Mouse (Mus musculus) neural tube, embryonic 10.5 days (tissue): ENCODE data around the gene Cog3.
"Not testable (repeated sequence)": the region's sequence is repeated elsewhere in the genome, so short reads cannot be mapped to it uniquely, and the experiment has no call there.

Source experiments
- DNase-seq: peaks from one replicate; pipeline ENCODE4 v3.0.0-alpha.2; 2017; ENCODE audit warnings: low spot score; ENCODE audit errors: extremely low spot score

Gene Cog3

DNA sequence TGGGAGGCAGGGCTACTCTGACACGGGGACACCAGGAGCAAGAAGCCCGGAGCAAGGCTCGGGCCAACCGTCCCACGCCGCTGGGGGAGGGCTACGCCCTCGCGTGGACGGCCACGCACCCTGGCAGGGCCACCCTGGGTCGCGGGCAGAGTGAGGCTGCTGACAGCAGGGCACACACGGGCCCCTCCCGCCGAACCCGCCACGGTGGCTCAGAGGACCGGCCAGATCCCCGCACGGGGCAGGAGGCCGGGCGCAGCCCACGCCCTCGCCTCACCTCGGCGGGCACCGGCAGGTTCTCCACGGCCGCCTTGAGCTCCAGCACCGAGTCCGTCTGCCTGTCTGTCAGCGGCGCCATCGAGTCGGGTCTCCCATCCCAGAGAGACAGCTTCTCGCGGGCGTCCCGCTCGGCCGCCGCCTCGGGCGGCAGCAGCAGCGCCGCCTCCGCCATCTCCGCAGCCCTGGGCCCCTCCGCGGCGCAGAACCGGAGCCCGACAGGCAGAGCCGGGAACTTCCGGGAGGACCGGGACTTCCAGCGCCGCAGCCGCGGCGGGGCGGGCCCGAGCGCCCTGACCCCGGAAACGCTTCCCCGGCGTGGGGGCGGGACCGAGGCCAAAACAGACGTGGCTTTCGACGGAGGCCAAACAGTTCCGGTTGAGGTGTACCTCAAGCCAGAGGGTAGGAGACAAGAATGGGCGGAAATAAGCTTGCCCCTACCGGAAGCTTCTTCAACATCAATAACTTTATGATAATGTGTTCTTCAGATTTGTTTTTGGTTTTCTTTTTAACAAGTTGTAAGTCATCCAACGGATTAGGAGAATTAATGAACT lies at the start of gene Cog3:
Gene Cog3, minus strand, starts transcription at position 527 of the 827 bp plus-strand sequence.
- peak; percentile 95 for DNase-seq

GRCm38 (mm10) chr14:75797769-75798386 lies 43.6 kb upstream of the Cog3 start:
- DNase-seq = no peak

- no peak for DNase-seq
These were observed 41.6 kb upstream of the Cog3 start for GRCm38 (mm10) chr14:75795918-75796317.

- DNase-seq = no peak
These were observed 40.4 kb upstream of the Cog3 start for GRCm38 (mm10) chr14:75794726-75795125.

DNA sequence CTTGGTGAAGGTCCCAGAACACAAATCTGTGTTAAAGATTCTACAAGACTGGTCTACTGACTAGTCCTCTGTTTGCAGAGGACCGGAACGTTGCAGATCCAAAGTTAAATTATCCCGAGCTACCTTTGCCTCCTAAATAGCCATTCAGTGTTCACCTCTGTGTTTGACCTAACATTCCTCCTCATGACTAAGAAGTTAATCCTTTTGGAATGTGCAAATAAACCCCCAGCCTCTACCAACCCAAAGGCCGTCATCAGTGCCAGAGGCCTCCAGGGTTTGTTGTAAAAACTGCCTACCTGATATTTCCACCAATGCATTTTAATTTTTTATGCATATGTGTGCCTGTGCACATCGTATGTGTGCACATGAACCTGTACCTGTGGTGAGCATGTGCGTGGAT lies 40.0 kb upstream of the Cog3 start:
- DNase-seq = no peak

DNA sequence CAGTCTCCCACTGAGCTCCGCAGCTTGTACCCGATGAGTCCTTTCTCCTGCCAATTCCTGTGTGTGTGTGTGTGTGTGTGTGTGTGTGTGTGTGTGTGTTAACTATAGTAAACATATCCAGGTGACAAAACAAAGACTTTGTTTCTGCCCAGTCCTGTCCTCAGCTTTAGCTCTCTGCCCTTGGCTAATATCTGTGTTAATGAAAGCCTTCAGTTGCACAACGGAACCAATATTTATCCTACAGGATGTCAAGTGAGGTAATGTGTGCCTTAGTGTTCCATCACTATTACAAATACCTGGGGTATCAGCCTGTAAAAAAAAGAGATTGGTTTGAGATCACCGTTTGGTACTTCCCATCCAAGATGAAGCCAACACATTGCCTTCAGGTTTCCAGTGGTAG lies 38.8 kb upstream of the Cog3 start:
- DNase-seq = no peak

DNA sequence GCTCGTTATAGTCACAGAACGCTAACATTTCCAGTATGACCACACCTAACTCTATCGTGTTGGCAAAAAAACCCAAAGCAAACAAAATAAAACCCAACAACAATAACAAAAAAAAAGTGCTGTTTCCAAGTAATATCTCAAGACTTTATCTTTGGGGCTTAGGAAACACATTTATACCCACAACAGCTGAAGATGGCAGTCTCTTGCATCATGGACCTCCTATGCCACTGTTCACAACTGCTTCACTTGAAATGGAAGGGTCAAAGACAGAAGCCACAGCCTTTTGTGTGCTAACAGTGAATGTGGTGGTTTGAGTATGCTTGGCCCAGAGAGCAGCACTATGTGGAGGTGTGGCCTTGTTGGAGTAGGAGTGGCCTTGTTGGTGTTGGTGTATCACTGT lies 37.1 kb upstream of the Cog3 start:
- no peak for DNase-seq

GRCm38 (mm10) chr14:75790411-75790996 lies 36.2 kb upstream of the Cog3 start:
- no peak for DNase-seq

GRCm38 (mm10) chr14:75789291-75789690 lies 35.0 kb upstream of the Cog3 start:
- DNase-seq = no peak

- no peak for DNase-seq
These were observed 33.5 kb upstream of the Cog3 start for GRCm38 (mm10) chr14:75787794-75788175.

DNA sequence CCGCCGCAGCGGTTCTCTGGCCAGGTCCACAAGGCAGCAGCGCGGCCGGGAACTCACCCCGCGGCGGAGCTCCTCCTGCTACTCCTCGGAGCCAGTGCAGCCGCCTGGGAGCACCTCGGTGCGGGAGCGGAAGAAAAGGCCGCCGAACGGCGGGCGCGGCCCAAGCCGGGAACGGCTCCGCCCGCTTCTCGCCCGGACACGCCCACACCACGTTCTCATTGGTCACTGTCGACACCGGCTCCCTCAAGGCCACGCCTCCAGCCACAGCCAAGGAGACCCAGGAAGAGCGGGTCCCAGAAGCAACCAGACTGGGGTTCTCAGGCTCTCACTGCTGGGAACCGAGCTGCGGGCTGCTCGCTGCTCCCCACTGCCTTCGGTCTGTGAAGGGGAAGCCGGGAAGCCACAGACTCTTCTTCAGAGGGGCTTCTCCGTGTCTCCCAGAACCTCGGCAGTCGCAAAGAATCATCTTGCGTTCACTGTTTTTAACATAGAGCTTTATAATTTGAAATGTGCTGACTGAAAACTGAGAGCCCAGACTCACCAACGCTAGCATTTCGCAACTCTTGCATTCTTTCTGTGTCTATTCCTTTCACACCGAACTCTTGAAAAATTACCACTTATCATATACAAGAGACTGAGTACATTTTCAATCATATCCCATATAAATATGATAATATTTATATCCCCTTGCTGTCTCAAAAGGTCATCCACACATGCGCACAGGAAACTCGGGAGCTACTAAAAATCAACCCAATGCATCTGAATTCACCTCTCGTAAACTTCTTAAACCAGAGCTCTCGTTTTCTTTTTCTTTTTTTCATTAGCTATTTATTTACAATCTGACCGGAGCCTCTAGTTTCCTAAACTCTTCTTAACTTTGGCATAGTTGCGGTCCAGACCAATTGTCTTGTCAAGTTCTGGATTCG lies 32.8 kb upstream of the Cog3 start, which contains the start of gene Slc25a30:
Gene Slc25a30, minus strand, starts transcription at position 170 of the 926 bp plus-strand sequence.
- peak; percentile 94 for DNase-seq

DNA sequence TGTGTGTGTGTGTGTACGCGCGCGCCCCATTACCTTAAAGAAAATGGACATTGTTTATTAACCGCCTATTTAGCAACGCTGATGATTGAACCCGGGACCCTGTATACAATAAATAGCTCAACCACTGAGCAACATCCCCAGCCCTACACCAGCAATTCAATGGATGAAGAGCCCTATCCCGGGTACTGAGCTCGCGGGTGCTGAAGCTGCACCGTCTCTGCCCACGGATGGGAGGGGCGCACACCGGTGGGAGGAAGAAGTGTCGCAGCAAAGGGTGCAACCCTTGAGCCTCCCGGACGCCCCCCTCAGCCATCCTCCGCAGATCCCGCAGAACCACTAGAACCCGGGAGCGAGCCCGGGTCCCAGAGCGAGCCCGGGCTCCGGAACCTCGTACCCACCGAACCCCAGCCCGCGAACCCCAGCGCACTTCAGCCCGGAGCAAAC lies 32.1 kb upstream of the Cog3 start:
- DNase-seq = no peak

DNA sequence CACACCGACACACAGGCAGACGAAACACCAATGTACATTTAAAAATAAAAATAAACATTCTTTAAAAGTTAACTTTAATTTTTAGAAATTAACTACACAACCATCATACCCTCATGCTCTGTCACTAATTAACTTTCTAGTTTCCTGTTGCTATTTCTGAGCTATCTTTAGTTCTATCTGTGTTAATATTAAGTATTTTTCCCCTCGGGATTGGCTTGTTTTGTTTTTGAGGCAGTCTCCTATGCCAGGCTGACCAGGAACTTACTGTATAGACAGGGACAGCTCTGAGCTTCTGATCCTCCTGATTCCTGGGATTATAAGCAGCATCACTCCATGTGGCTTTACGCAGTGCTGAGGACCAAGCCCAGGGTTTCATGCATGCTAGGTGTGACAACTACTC lies 25.6 kb upstream of the Cog3 start:
- no peak for DNase-seq

DNA sequence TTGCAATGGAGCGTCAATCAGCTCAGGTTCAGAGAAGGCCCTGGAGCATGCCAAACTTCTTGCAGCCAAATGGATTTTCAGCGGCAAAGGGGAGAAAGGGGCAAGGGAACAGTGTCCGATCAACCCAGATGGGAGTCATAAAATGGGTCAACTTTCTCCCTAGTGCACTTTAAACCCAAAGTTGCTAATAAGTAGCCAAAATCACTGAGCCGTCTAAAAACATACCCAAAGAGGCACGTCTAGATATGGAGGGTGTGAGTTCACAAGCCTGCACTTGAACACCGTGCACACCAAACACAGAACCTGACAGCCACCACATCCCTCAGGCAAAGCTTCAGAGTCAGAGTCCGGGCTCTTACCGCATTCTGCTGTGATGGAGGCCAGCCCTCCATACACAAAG lies 22.3 kb upstream of the Cog3 start:
- DNase-seq = no peak

DNA sequence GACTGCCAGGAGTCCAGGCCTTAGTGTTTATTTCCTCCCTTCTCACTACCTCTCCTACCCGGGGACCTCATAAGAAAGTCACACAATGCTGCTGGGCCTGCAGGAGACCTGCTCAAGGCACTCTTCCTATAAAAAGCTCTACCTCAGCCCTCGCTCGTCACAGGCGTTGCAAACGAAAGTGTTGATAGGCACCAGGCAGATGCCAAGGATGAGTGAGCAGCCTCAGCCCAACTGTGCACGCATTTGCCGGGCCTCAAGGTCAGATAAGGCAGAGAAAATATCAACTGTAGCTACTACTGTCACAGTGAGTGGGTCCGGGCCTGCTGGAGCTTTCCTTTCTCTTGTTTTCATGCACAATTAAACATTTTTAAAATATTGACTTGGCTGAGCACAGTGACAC lies 19.1 kb upstream of the Cog3 start:
- no peak for DNase-seq

DNA sequence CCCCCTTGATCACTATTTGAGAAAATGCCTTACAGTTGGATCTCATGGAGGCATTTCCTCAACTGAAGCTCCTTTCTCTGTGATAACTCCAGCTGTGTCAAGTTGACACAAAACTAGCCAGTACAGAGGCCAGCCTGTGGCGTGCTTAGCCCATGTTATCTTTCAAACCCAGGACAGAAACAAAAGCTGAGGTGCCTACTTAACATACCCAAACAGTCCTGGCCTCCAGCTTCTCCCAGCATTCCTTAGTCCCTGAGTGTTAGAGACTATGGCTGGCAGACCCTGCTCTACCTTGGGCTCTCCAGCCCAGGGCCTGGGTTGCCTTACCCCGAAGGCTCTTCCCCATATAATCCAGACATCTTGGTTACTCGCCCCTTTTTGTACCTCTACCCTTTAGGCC lies 18.1 kb upstream of the Cog3 start:
- DNase-seq = not testable (repeated sequence)

GRCm38 (mm10) chr14:75771101-75771501 lies 16.8 kb upstream of the Cog3 start:
- DNase-seq = no peak

GRCm38 (mm10) chr14:75769334-75769733 lies 15.0 kb upstream of the Cog3 start:
- no peak for DNase-seq

- no peak for DNase-seq
These were observed 13.9 kb upstream of the Cog3 start for GRCm38 (mm10) chr14:75768275-75768608.

GRCm38 (mm10) chr14:75767492-75768274 lies 13.4 kb upstream of the Cog3 start:
- DNase-seq = peak; percentile 71
